Mouse (Mus musculus) forebrain, embryonic 13.5 days (tissue): ENCODE measurements around the gene Zfp804a. TPM values are rescaled to one million over a fixed set of nuclear protein-coding genes. Genes with fewer than 3 reads are reported as not detected.

ENCODE experiments used
- ATAC-seq: fragments of 200-750 bp; cut with Nextera tagmentation; 2 replicates; pipeline ENCODE4 v1.8.0; 2017
- H3K27ac ChIP-seq: fragments of 300-500 bp; sonication (generic); 2 replicates; pipeline ENCODE4 v1.5.1; 2015; ENCODE audit warnings: inconsistent platforms, mild to moderate bottlenecking, moderate library complexity
- H3K27me3 ChIP-seq: fragments of 300-500 bp; sonication (generic); 2 replicates; pipeline ENCODE4 v1.6.1; 2015; ENCODE audit warnings: mild to moderate bottlenecking, inconsistent platforms
- H3K36me3 ChIP-seq: fragments of 300-500 bp; sonication (generic); 2 replicates; pipeline ENCODE4 v1.6.1; 2015; ENCODE audit warnings: mild to moderate bottlenecking, inconsistent platforms; ENCODE audit not compliant: poor library complexity, severe bottlenecking
- H3K4me1 ChIP-seq: fragments of 300-500 bp; sonication (generic); 2 replicates; pipeline ENCODE4 v1.6.1; 2015; ENCODE audit warnings: inconsistent platforms
- H3K4me2 ChIP-seq: fragments of 300-500 bp; sonication (generic); 2 replicates; pipeline ENCODE4 v1.6.1; 2015; ENCODE audit warnings: inconsistent platforms, mild to moderate bottlenecking, moderate library complexity
- H3K4me3 ChIP-seq: fragments of 300-500 bp; sonication (generic); 2 replicates; pipeline ENCODE4 v1.5.1; 2015; ENCODE audit warnings: mild to moderate bottlenecking, inconsistent platforms
- H3K9ac ChIP-seq: fragments of 300-500 bp; sonication (generic); 2 replicates; pipeline ENCODE4 v1.6.1; 2015; ENCODE audit warnings: mild to moderate bottlenecking, inconsistent platforms
- H3K9me3 ChIP-seq: fragments of 300-500 bp; sonication (generic); replicated peaks from 2 replicates; pipeline ENCODE4 v1.6.1; 2016; ENCODE audit warnings: inconsistent platforms
- WGBS: fragments of 180-500 bp; shearing (Covaris S2); methylation state at CpG from one replicate; pipeline ENCODE4 v1.1.7; 2015; 5-methylcytosine and 5-hydroxymethylcytosine counted together
- polyA plus RNA-seq: library from polyadenylated mRNA; unstranded; fragments of >200 nt; fragmentation: Nextera tagmentation; extraction: Ambion mirVana; gene quantifications from 2 replicates; pipeline ENCODE4 v1.2.1, GENCODE M21; 2015

Zfp804a gene
- polyA plus RNA-seq, 1 experiment from 2014 or later = 3.2 TPM

DNA sequence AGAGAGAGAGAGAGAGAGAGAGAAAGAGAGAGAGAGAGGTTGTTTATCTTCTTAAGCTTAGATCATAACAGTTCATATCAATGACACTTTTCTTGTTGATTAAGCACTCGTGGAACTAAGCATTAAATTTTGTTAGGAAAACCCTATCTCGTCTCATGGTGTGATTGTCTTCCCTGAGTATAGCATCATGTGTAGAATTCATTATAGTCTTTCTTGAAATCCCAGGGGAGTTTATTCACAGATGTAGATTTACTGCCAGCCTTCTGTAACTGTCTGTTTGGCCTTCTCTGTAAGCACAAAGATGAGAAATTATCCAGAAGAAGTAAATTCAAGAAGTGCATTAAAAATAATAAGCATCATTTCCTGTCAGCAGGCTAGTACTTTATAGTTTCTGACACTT lies 66.6 kb downstream of the Zfp804a start:
- H3K4me2 ChIP-seq = no peak overlapping the region
- no peak overlapping the region for H3K4me3 ChIP-seq
- no peaks in the 10 kb centered on the region for H3K9me3 ChIP-seq
- no peak overlapping the region for H3K9ac ChIP-seq
- H3K36me3 ChIP-seq = no peaks in the 10 kb centered on the region
- no peak overlapping the region for H3K27ac ChIP-seq
- WGBS = 55% methylated on average over 2 of the region's 2 CpGs
- ATAC-seq = no peak
- H3K27me3 ChIP-seq = no peaks in the 10 kb centered on the region
- H3K4me1 ChIP-seq = no peaks in the 10 kb centered on the region

DNA sequence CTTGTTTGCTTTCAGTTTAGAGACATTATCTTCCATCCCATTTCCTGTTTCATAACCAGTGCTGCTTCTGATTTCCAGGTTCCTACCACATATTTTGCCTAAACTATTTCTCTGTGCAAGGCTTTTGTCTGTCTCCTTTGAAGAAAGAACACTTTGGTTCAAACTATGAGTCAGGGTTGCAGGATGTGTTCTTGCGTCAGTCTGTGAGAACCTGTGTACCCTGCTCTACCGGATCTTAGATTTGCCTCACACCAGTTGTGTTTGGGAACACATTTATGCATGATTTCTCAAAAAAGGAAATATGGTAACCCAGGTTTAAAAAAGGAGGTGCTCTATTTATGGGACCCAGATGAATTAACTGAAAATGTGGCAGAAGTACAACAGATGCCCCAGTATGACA lies 125.7 kb downstream of the Zfp804a start:
- H3K36me3 ChIP-seq = no peaks in the 10 kb centered on the region
- H3K9ac ChIP-seq = no peak overlapping the region
- WGBS = 89% methylated on average over 2 of the region's 2 CpGs
- H3K4me3 ChIP-seq = no peak overlapping the region
- no peaks in the 10 kb centered on the region for H3K27me3 ChIP-seq
- H3K4me1 ChIP-seq = no peaks in the 10 kb centered on the region
- no peak overlapping the region for H3K4me2 ChIP-seq
- ATAC-seq = no peak
- H3K9me3 ChIP-seq = no peaks in the 10 kb centered on the region
- H3K27ac ChIP-seq = no peak overlapping the region

GRCm38 (mm10) chr2:82181010-82181409 lies 128.0 kb downstream of the Zfp804a start:
- Histone ChIP-seq H3K27ac (no peak overlapping the region), H3K9ac (no peak overlapping the region), H3K27me3 (no peaks in the 10 kb centered on the region), H3K36me3 (no peaks in the 10 kb centered on the region), H3K4me3 (no peak overlapping the region), H3K4me1 (no peaks in the 10 kb centered on the region), H3K9me3 (no peaks in the 10 kb centered on the region), H3K4me2 (no peak overlapping the region)
- no peak for ATAC-seq
- WGBS = 96% methylated on average over 1 of the region's 1 CpGs

DNA sequence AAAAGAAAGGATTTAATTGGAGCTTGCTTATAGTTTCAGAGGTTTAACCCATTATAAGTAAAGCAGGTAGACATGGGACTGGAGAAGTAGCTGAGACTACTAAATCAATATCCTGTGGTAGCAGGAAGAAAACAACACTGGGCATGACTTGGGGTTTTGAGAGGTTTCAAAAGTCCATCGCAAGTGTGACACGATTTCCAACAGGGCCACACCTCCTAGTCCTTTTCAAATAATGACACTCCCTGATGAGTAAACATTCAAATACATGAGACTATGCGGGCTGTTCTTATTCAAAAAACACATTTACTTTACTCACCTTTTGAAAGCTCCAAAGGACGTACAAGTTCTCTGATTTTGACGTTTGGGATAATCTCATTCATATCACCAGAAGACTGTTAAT lies 146.9 kb downstream of the Zfp804a start:
- Histone ChIP-seq H3K9me3 (no peaks in the 10 kb centered on the region), H3K4me1 (no peaks in the 10 kb centered on the region), H3K4me2 (no peak overlapping the region), H3K27me3 (no peaks in the 10 kb centered on the region), H3K4me3 (no peak overlapping the region), H3K9ac (no peak overlapping the region), H3K27ac (no peak overlapping the region), H3K36me3 (no peaks in the 10 kb centered on the region)
- no peak for ATAC-seq
- WGBS = 75% methylated on average over 5 of the region's 5 CpGs

DNA sequence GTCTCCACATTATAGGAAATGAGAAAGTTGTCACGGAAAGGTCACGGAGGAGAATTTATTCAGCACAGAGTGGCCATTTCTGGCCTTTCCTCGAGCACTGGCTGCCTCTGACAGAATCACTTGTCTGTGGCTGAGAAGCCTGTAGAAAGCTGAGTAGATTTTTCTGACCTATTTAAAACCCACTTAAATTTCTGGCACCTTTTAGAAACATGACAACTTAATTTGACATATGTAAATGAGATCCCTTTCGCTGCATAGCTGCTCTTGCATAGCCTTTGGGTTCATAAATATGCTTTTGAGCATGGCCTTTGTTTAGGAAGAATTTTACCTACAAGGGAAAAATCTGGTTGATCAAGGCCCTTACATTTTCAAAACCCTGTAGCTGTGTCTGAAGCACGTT lies 147.6 kb downstream of the Zfp804a start:
- no peaks in the 10 kb centered on the region for H3K36me3 ChIP-seq
- H3K9me3 ChIP-seq = no peaks in the 10 kb centered on the region
- no peak overlapping the region for H3K4me2 ChIP-seq
- H3K4me1 ChIP-seq = no peaks in the 10 kb centered on the region
- peak; percentile 38; the same call in 1 of the 2 replicates for ATAC-seq
- H3K27me3 ChIP-seq = no peaks in the 10 kb centered on the region
- H3K9ac ChIP-seq = no peak overlapping the region
- no peak overlapping the region for H3K27ac ChIP-seq
- no peak overlapping the region for H3K4me3 ChIP-seq
- WGBS = 57% methylated on average over 5 of the region's 5 CpGs

DNA sequence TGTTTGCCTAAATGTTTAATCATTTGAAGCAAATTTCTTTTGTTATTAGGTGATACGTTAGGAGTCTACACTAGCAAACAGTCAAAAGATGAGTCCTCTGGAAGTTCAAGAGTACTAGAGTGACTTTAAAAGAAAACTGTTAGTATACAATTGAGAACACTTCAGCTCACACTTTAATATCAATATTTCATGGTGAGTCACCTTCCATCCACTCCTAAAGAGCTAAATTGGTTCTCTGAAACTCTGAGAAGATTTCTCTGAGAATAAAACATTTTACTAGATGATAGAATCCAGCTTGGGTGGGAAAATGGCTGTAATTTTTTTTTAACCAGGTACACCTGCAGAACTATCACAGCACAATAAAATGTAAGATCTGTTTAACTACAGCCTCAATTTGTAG lies 157.6 kb downstream of the Zfp804a start:
- ATAC-seq = no peak
- 0 out of 2 replicates have a peak, but pooled peaks cover 4% of the 10 kb centered on the region for H3K9me3 ChIP-seq
- H3K9ac ChIP-seq = no peak overlapping the region
- H3K4me2 ChIP-seq = no peak overlapping the region
- no peak overlapping the region for H3K4me3 ChIP-seq
- WGBS = 57% methylated on average over 1 of the region's 1 CpGs
- H3K4me1 ChIP-seq = no peaks in the 10 kb centered on the region
- H3K36me3 ChIP-seq = no peaks in the 10 kb centered on the region
- H3K27ac ChIP-seq = no peak overlapping the region
- no peaks in the 10 kb centered on the region for H3K27me3 ChIP-seq

DNA sequence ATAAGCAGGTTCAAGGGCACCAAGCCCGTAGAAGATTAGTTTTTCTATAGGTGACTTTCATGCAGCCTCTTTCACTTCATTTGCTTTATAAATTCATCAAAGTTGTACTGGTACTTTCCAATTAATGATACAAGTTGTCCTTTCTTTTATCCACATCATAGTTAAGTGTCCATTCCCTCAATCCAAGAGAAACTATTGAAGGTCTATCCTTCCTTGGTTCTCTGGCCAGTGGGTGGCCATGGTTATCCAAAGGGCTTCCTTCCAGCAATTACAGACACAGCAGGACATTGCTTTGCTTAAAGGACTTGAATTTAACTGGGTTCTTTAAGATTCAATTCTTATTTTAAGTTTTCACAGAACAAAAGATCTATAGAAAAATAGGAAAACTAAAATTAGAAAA lies 158.9 kb downstream of the Zfp804a start:
- H3K9ac ChIP-seq = no peak overlapping the region
- no peaks in the 10 kb centered on the region for H3K4me1 ChIP-seq
- H3K4me3 ChIP-seq = no peak overlapping the region
- H3K36me3 ChIP-seq = no peaks in the 10 kb centered on the region
- H3K27me3 ChIP-seq = no peaks in the 10 kb centered on the region
- ATAC-seq = no peak
- H3K4me2 ChIP-seq = no peak overlapping the region
- no peak overlapping the region for H3K27ac ChIP-seq
- WGBS = 8% methylated on average over 1 of the region's 1 CpGs
- H3K9me3 ChIP-seq = 0 out of 2 replicates have a peak, but pooled peaks cover 4% of the 10 kb centered on the region

DNA sequence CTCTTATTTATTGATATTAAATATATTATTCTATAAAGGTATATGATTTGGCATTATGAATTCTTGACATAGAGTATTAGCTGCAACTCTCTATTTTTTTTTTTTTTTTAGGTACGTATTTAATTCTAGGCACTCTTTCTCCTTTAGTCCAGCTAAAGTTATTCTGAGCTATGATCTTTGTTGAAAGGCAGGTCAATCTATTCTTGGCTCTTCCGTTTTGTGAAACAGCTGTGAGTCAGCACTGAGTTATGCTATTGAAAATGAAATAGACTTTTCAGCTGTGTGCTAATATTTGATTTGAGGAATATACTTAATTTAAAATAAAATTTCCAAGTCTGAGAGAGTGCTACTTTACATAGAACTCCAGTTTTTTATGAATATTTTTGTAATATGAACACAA lies 164.9 kb downstream of the Zfp804a start:
- Histone ChIP-seq H3K9me3 (0 out of 2 replicates have a peak, but pooled peaks cover 4% of the 10 kb centered on the region), H3K4me2 (no peak overlapping the region), H3K4me3 (no peak overlapping the region), H3K4me1 (no peaks in the 10 kb centered on the region), H3K27me3 (no peaks in the 10 kb centered on the region), H3K9ac (no peak overlapping the region), H3K27ac (no peak overlapping the region), H3K36me3 (no peaks in the 10 kb centered on the region)
- no peak for ATAC-seq
- 83% methylated on average over 2 of the region's 2 CpGs for WGBS

DNA sequence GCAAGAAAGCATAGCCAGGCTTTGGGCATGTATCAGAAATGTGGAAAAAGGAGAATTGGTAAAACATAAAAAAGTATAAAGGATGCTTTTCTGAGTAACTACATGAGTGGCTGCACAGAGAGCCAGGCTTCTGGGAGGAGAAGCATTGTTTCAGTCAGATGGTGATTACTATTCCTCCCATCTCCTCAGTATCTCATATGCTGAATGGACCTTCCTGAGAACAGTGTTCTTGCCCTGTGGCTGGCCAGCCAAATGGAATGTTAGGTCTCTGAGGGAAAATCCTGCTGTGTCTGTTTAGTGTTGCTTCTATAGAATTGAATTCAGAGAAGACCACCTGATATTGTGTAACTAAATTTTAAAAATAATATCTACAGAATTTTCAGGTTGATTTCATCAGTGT lies 193.0 kb downstream of the Zfp804a start:
- ATAC-seq = peak; percentile 48; the same call in 1 of the 2 replicates
- no peaks in the 10 kb centered on the region for H3K36me3 ChIP-seq
- no peak overlapping the region for H3K4me3 ChIP-seq

DNA sequence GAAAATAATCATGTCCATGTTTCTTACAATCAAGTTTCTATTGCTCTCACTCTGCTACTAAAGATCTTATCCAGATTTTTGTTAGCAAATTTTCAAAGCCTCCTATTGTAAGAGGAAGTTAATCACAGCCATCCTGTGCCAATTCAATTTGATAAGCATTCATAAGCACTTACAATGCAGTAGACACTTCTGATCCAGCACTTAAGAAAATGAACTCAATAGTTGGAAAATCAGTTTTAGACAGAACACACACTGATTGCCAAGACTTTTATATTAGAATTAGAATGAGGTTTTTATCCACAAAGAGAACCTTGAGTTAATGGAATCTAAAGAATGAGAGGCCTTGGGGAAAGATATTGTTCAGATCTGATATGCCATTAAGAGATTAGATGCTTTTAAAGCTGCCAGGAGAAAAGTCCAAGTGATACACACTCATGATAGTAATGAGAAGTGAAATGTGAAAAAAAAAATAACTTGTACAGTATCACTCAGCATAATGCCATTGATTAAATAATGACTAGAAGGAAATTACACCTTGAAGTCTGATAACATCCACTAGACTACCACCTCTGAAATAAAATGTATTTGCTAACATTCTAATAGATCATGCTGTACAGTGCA lies 194.0 kb downstream of the Zfp804a start:
- H3K36me3 ChIP-seq = no peaks in the 10 kb centered on the region

More for the DNA sequence above, 193.0 kb downstream of the Zfp804a start:
- Histone ChIP-seq H3K27me3 (no peaks in the 10 kb centered on the region), H3K4me1 (no peaks in the 10 kb centered on the region), H3K9me3 (no peaks in the 10 kb centered on the region), H3K4me2 (no peak overlapping the region), H3K27ac (no peak overlapping the region), H3K9ac (no peak overlapping the region)

GRCm38 (mm10) chr2:82253382-82253781 lies 200.4 kb downstream of the Zfp804a start:
- no peaks in the 10 kb centered on the region for H3K27me3 ChIP-seq
- no peaks in the 10 kb centered on the region for H3K9me3 ChIP-seq
- H3K4me2 ChIP-seq = no peak overlapping the region
- ATAC-seq = no peak
- WGBS = 79% methylated on average over 5 of the region's 5 CpGs
- no peak overlapping the region for H3K27ac ChIP-seq
- no peaks in the 10 kb centered on the region for H3K36me3 ChIP-seq
- H3K4me1 ChIP-seq = no peaks in the 10 kb centered on the region
- H3K4me3 ChIP-seq = no peak overlapping the region
- no peak overlapping the region for H3K9ac ChIP-seq

More for the DNA sequence above, 194.0 kb downstream of the Zfp804a start:
- H3K4me2 ChIP-seq = no peak overlapping the region
- H3K4me1 ChIP-seq = no peaks in the 10 kb centered on the region
- peak; percentile 72 for ATAC-seq
- no peaks in the 10 kb centered on the region for H3K27me3 ChIP-seq
- H3K9ac ChIP-seq = no peak overlapping the region
- H3K4me3 ChIP-seq = no peak overlapping the region
- H3K9me3 ChIP-seq = no peaks in the 10 kb centered on the region
- no peak overlapping the region for H3K27ac ChIP-seq

GRCm38 (mm10) chr2:82282591-82283269 lies 229.7 kb downstream of the Zfp804a start:
- no peaks in the 10 kb centered on the region for H3K4me1 ChIP-seq
- WGBS = 70% methylated on average over 2 of the region's 2 CpGs
- H3K4me3 ChIP-seq = no peak overlapping the region
- H3K9ac ChIP-seq = no peak overlapping the region
- H3K27me3 ChIP-seq = no peaks in the 10 kb centered on the region
- H3K27ac ChIP-seq = no peak overlapping the region
- H3K9me3 ChIP-seq = no peaks in the 10 kb centered on the region
- H3K4me2 ChIP-seq = no peak overlapping the region
- no peak for ATAC-seq
- H3K36me3 ChIP-seq = no peaks in the 10 kb centered on the region
